Mouse (Mus musculus) left cerebral cortex, adult 8-10 months (tissue): ENCODE data around the gene Olfr1173. TPM values are rescaled to one million over a fixed set of nuclear protein-coding genes. Genes with fewer than 3 reads are reported as not detected.

Source experiments
- DNase-seq, 2 experiments: peaks; one replicate each; pipeline ENCODE4 v3.0.0; 2022; ENCODE audit warnings: low spot score in 2 of 2
- total RNA-seq, 4 experiments: library from RNA; stranded (reverse); gene quantifications; 2 replicates each; pipeline ENCODE4 v1.2.4; 2022

Olfr1173 gene
- total RNA-seq = not detected

GRCm38 (mm10) chr2:88279775-88280174 is at the start of gene Olfr1173:
Olfr1173 (minus strand) TSS chr2:88279875.
- DNase-seq = no peak

GRCm38 (mm10) chr2:88327115-88327514 is 47.4 kb upstream of the Olfr1173 start, which contains the start of gene Olfr1175-ps:
Olfr1175-ps (minus strand) TSS chr2:88327215.
- DNase-seq = no peak

- no peak for DNase-seq
Measured at GRCm38 (mm10) chr2:88315035-88315434, 35.4 kb upstream of the Olfr1173 start, which contains the start of gene Olfr1174-ps. Olfr1174-ps (minus strand) TSS chr2:88315135.

GRCm38 (mm10) chr2:88228234-88228633 is 51.4 kb downstream of the Olfr1173 start, which contains the start of gene Olfr1170:
Olfr1170 (minus strand) TSS chr2:88228334.
- no peak for DNase-seq

Other genes starting within 250 kb of the Olfr1173 start
- gene Olfr73, start 242.2 kb downstream of the Olfr1173 start, total RNA-seq = not detected
- gene Olfr1162, start 228.7 kb downstream of the Olfr1173 start, total RNA-seq = not detected
- not detected for gene Olfr1163, start 208.0 kb downstream of the Olfr1173 start, total RNA-seq
- not detected for gene Olfr1164, start 185.9 kb downstream of the Olfr1173 start, total RNA-seq
- gene Olfr1166, start 151.6 kb downstream of the Olfr1173 start, total RNA-seq = not detected
- not detected for gene Olfr1167, start 124.7 kb downstream of the Olfr1173 start, total RNA-seq
- gene Olfr1168, start 98.0 kb downstream of the Olfr1173 start, total RNA-seq = not detected
- gene Olfr1170, start 51.5 kb downstream of the Olfr1173 start, total RNA-seq = not detected
- gene Olfr1174-ps, start 35.3 kb upstream of the Olfr1173 start, total RNA-seq = not detected
- not detected for gene Olfr1175-ps, start 47.3 kb upstream of the Olfr1173 start, total RNA-seq
- gene Olfr1176, start 56.8 kb upstream of the Olfr1173 start, total RNA-seq = not detected
- not detected for gene Olfr1177-ps, start 66.6 kb upstream of the Olfr1173 start, total RNA-seq
- gene Olfr1178, start 107.2 kb upstream of the Olfr1173 start, total RNA-seq = not detected
- gene Olfr1179, start 126.6 kb upstream of the Olfr1173 start, total RNA-seq = not detected
- gene Olfr1180, start 139.3 kb upstream of the Olfr1173 start, total RNA-seq = not detected
- gene Olfr1181, start 146.3 kb upstream of the Olfr1173 start, total RNA-seq = not detected
- gene Gm13757, start 169.3 kb upstream of the Olfr1173 start, total RNA-seq = not detected
- gene Olfr1183, start 175.0 kb upstream of the Olfr1173 start, total RNA-seq = not detected
- gene Olfr1184, start 203.7 kb upstream of the Olfr1173 start, total RNA-seq = not detected
- not detected for gene Olfr1185-ps1, start 213.4 kb upstream of the Olfr1173 start, total RNA-seq
- gene Olfr1186, start 238.7 kb upstream of the Olfr1173 start, total RNA-seq = not detected